Mouse (Mus musculus) thymus, postnatal 25 days (tissue): Measurements from ENCODE around the gene Acd.

Experiments used
- DNase-seq: peaks from one replicate; pipeline ENCODE4 v3.0.0; 2022

The Acd gene

GRCm38 (mm10) chr8:105700566-105700965 is 336 bp downstream of the Acd start:
- DNase-seq: no peak

GRCm38 (mm10) chr8:105699488-105700215 is 1.2 kb downstream of the Acd start:
- no peak for DNase-seq

DNA sequence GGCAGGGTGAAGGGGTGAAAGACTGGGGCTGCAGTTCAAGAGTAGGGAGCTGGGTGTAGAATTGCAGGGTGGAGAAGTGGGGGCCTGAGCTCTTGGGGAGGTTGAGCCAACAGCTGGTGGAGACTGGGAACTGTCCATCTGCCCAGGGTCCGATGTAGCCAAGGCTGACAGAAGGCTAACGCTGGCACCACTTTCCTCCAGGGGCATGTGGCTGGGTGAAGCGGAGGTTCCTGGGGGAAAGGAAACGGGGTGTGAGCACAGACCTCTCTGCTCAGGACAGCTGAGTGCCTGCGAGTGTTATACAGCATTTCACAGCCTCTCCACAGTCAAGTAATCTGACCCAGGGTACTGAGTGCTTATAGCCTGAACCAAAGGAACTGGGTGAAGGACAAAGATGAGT is 2.2 kb downstream of the Acd start:
- no peak for DNase-seq

GRCm38 (mm10) chr8:105697196-105697780 is 3.6 kb downstream of the Acd start:
- DNase-seq: no peak

DNA sequence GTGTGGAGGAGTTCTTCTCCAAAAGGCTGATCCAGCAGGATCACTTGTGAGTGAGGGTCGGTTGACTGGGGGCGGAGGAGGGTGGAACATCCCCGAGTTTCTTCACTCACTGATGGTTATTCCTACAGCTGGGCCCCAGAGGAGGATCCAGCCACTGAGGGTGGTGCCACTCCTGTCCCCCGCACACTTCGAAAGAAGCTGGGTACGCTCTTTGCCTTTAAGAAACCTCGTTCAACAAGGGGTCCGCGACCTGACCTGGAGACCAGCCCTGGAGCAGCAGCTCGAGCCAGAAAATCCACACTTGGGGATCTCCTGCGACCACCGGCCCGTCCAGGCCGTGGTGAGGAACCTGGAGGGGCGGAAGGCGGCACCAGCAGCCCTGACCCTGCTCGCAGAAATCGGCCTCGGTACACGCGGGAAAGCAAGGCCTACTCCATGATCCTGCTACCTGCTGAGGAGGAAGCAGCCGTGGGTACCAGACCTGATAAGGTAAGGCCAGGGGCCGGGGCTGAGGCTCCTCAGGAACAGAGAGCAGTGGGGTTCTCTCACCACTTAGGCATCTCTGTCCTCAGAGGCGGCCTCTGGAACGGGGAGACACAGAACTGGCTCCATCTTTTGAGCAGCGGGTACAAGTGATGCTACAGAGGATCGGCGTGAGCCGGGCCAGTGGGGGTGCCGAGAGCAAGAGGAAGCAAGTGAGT is 5.7 kb downstream of the Acd start:
- no peak for DNase-seq

GRCm38 (mm10) chr8:105694051-105694799 is 6.7 kb downstream of the Acd start:
- no peak for DNase-seq

DNA sequence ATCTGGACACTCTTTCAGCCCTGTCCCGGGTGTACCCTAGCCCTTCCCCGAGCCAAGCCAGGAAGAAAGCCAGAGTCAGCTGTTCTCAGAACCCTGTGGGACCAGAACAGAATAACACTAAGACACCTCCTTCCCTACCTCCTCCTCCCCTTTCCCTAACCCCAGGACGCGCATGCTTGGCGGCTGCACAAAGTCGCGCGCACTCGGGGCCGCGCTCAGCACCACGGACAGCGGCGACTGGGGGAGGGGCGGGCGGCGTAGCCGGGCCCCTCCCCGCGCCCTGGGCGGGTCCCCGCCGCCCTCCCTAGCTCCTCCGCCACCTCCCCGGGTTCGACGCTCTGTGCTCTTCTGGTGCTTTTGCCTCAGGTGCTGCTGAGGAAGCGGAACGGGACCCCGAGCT is 7.3 kb downstream of the Acd start:
- DNase-seq: no peak

DNA sequence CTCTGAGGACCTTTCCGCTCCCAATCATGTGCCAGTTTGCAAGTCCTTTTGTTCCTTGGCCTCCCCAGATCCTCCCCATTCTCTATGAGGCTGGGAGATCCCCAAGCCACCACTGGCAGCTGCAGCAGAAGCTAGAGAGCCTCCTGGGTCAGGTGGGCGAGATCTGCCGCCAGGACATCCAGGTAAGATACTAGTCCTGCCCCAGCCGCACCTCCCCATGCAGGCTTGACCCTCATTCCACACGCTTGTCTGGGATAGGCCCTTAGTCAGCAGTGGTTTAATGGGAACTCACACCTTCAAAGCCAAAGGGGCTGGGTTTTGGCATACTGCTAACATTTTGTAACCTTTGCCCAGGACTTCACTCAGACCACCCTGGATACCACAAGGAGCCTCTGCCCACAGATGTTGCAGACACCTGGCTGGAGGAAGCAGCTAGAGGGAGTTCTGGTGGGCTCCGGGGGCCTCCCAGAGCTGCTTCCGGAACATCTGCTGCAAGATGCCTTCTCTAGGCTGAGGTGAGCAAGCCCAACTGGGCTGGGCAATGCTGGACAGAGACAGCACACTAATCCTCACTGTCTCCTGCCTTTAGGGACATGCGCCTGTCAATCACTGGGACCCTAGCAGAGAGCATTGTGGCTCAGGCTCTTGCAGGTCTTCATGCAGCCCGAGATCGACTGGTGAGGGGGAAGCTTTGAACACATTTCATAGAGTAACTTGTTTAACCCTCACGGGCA is 8.3 kb downstream of the Acd start:
- no peak for DNase-seq

- DNase-seq: no peak
Observed at GRCm38 (mm10) chr8:105690978-105691377, 9.9 kb downstream of the Acd start.

GRCm38 (mm10) chr8:105689983-105690360 is 10.9 kb downstream of the Acd start:
- no peak for DNase-seq

- DNase-seq: no peak
Observed at GRCm38 (mm10) chr8:105689256-105689982, 11.5 kb downstream of the Acd start.

DNA sequence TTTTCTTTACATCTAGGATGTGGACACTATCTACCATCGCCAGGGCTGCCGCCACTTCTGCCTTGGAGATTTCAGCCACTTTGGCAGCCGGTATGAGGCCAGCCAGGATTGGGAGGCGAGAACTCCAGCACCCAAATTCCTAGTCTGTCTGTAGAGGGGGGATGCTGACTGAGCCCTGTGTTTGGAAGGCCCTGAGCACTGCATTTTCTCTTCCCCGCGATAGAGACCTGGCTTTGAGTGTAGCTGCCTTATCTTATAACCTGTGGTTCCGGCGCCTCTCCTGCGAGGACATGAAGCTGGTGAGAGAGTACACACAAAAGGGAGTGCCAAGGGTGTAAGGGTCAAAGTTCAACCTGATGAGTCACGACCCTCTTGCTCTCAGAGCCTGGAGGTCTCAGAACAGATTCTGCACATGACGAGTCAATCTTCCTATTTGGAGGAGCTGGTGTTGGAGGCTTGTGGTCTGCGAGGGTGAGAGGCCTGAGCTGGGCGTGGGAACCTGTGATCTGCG is 12.6 kb downstream of the Acd start:
- no peak for DNase-seq

DNA sequence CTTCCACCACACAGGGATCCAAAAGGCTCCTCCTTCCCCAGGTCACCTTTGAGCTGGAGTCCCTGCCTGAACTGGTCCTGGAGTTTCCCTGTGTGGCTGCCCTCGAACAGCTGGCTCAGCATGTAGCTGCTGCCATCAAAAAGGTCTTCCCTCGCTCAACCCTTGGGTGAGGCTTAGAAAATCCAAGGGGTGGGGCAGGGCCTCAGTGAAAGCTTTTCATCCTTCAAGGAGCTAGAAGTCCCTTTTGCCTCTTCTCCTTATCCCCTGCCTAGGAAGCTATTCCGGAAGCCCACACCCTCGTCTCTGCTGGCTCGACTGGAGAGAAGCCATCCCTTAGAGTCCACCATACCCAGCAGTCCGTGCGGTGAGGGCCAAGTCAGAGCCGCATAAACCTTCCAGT is 13.4 kb downstream of the Acd start:
- DNase-seq: no peak

- DNase-seq: peak; percentile 64
Observed at GRCm38 (mm10) chr8:105686551-105686950, 14.4 kb downstream of the Acd start.

DNA sequence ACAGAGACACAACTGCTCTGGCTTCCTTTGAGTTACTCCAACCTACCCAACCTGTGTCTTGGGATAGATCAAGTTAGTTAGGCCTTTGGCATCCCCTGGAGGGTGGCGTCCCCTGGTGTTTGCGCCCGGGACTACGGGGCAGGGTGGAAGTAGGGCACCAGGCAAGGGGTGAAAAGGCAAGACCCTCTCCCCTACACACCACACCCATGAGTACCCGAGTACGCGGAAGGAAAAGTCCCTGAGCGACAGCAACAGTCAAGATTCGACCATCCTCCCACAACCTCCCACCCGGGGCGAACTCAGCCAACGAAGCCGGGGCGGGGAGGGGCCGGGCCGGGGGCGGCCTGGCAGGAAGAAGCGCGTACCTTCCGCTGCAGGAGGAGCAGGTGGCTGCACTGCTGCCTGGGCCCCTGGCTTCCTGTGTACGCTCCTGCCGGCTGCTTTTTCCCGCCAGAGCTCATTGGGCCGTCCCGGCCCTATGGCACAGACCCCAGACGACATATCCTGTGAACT is 15.1 kb downstream of the Acd start, which contains the start of gene Carmil2:
TSS of gene Carmil2 (plus strand) at position 479 of the 513 bp plus-strand sequence.
- peak; percentile 98 for DNase-seq

DNA sequence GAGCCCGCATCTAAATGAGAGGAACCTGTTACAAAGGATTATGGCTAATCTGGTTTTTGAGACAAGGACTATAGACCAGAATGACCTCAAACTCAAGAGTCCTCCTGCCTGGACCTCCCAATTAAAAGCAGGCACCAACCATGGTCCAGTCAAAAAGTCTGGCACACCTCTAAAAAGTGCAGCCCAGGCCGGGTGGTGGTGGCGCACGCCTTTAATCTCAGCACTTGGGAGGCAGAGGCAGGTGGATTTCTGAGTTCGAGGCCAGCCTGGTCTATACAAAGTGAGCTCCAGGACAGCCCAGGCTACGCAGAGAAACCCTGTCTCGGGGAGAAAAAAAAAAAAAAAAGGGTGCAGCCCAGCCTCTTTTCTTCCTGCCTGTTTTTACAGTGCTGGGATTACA is 15.6 kb downstream of the Acd start:
- DNase-seq: no peak

- no peak for DNase-seq
Observed at GRCm38 (mm10) chr8:105677891-105678290, 23.0 kb downstream of the Acd start.

- DNase-seq: peak; percentile 43
Observed at GRCm38 (mm10) chr8:105661167-105661566, 39.7 kb downstream of the Acd start.

DNA sequence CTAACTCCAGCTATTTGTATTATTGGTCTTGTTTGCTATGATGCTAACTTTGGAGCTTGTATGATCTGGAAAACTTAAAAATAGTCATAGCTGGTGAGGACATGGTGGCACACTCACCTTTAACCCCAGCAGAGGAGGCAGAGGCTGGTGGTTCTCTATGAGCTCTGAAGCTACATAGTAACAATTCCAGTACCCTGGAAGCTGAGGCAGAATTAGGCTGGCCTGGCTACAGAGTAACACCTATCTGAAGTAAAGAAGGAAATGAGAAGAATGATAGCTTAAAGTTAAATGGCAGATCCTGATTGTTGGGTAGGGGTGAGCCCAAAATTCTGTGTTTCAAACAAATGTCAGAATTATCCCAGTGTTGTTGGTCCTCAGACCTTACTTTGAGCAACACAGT is 43.3 kb downstream of the Acd start:
- no peak for DNase-seq

- no peak for DNase-seq
Observed at GRCm38 (mm10) chr8:105648929-105649328, 52.0 kb downstream of the Acd start.
